Mouse (Mus musculus) cerebellum, adult 2 months (tissue): ENCODE measurements around the gene Rufy3.

ENCODE experiments used
- CTCF ChIP-seq: fragments of 200-500 bp; IDR thresholded peaks from 2 replicates; pipeline ENCODE4 v1.5.1; 2011; ENCODE audit warnings: low read depth, mild to moderate bottlenecking, control low read depth, low read length, moderate library complexity, borderline replicate concordance; ENCODE audit not compliant: insufficient read depth
- POLR2A ChIP-seq: fragments of 200-500 bp; IDR thresholded peaks from 2 replicates; pipeline ENCODE4 v1.6.1; 2011; ENCODE audit warnings: low read length, control low read depth, borderline replicate concordance; ENCODE audit not compliant: insufficient read depth

- TF ChIP-seq CTCF = no peak
- no peak for TF ChIP-seq POLR2A
Measured at GRCm38 (mm10) chr5:88602713-88603112, 37.9 kb downstream of the Rufy3 start.
